Mouse (Mus musculus) myocyte (in vitro differentiated cells): ENCODE measurements around the gene Prss27. TPM values are rescaled to one million over a fixed set of nuclear protein-coding genes. Genes with fewer than 3 reads are reported as not detected.
"Not testable (repeated sequence)": the region's sequence is repeated elsewhere in the genome, so short reads cannot be mapped to it uniquely, and the experiment has no call there.

Experiments
- H3K27me3 ChIP-seq: one replicate; pipeline ENCODE4 v1.6.1; 2011; ENCODE audit not compliant: control insufficient read depth, insufficient read depth, insufficient read length
- H3K36me3 ChIP-seq: one replicate; pipeline ENCODE4 v1.6.1; 2011; ENCODE audit not compliant: control insufficient read depth, insufficient read depth
- H3K4me2 ChIP-seq: one replicate; pipeline ENCODE4 v1.6.1; 2011; ENCODE audit warnings: low read depth, control low read depth
- H3K4me3 ChIP-seq: one replicate; pipeline ENCODE4 v1.5.1; 2011; ENCODE audit warnings: mild to moderate bottlenecking, control low read depth, moderate library complexity
- H3K79me2 ChIP-seq: one replicate; pipeline ENCODE4 v1.6.1; 2011; ENCODE audit not compliant: control insufficient read depth, insufficient read depth
- H3ac ChIP-seq: one replicate; pipeline ENCODE4 v1.6.1; 2011; ENCODE audit not compliant: control insufficient read depth, insufficient read length
- CEBPB ChIP-seq: IDR thresholded peaks from 2 replicates; pipeline ENCODE4 v1.6.1; 2011; ENCODE audit warnings: mild to moderate bottlenecking, moderate library complexity; ENCODE audit not compliant: poor library complexity, insufficient read depth, severe bottlenecking
- E2F4 ChIP-seq: IDR thresholded peaks from one replicate; pipeline ENCODE4 v1.6.1; 2011; ENCODE audit warnings: mild to moderate bottlenecking, control low read depth, moderate library complexity; ENCODE audit not compliant: insufficient read depth
- MAX ChIP-seq: IDR thresholded peaks from one replicate; pipeline ENCODE4 v1.6.1; 2011; ENCODE audit warnings: low read depth, mild to moderate bottlenecking, control low read depth
- MYOD1 ChIP-seq, 3 experiments: IDR thresholded peaks; one replicate each; pipeline ENCODE4 v1.6.1; 2011; ENCODE audit warnings: control low read depth in 2 of 3, low read depth in 2 of 3, mild to moderate bottlenecking in 2 of 3, moderate library complexity in 1 of 3; ENCODE audit not compliant: insufficient read length in 2 of 3, control insufficient read depth in 1 of 3
- MYOG ChIP-seq, 3 experiments: IDR thresholded peaks; one replicate each; pipeline ENCODE4 v1.6.1; 2011; ENCODE audit warnings: control low read depth in 2 of 3, low read depth in 2 of 3, mild to moderate bottlenecking in 2 of 3; ENCODE audit not compliant: insufficient read length in 2 of 3, control insufficient read depth in 1 of 3, insufficient read depth in 1 of 3
- POLR2A ChIP-seq: IDR thresholded peaks from one replicate; pipeline ENCODE4 v1.6.1; 2011; ENCODE audit warnings: low read depth, mild to moderate bottlenecking, control low read depth, moderate library complexity; ENCODE audit not compliant: insufficient read length
- POLR2AphosphoS2 ChIP-seq: IDR thresholded peaks from one replicate; pipeline ENCODE4 v1.6.1; 2011; ENCODE audit warnings: low read depth, control low read depth; ENCODE audit not compliant: insufficient read length
- REST ChIP-seq: IDR thresholded peaks from one replicate; pipeline ENCODE4 v1.6.1; 2011; ENCODE audit warnings: mild to moderate bottlenecking, control low read depth, moderate library complexity; ENCODE audit not compliant: insufficient read depth, insufficient read length
- SRF ChIP-seq: IDR thresholded peaks from one replicate; pipeline ENCODE4 v1.6.1; 2011; ENCODE audit warnings: low read depth; ENCODE audit not compliant: control insufficient read depth, insufficient read length
- TCF12 ChIP-seq: IDR thresholded peaks from one replicate; pipeline ENCODE4 v1.6.1; 2011; ENCODE audit warnings: mild to moderate bottlenecking, control low read depth; ENCODE audit not compliant: poor library complexity, insufficient read depth, severe bottlenecking
- TCF3 ChIP-seq: IDR thresholded peaks from one replicate; pipeline ENCODE4 v1.6.1; 2011; ENCODE audit warnings: low read depth, control low read depth; ENCODE audit not compliant: insufficient read length
- USF1 ChIP-seq: IDR thresholded peaks from one replicate; pipeline ENCODE4 v1.6.1; 2011; ENCODE audit warnings: low read depth, mild to moderate bottlenecking, control low read depth, moderate library complexity
- polyA plus RNA-seq: library from polyadenylated mRNA; unstranded; fragments of >200 nt; fragmentation: generic; extraction: Trizol; gene quantifications from one replicate; pipeline ENCODE4 v1.2.1, GENCODE M21; 2012; ENCODE audit warnings: missing spikeins

Gene Prss27
- polyA plus RNA-seq, 1 experiment, result 0.14 TPM

GRCm38 (mm10) chr17:24086399-24086798, 48.5 kb downstream of the Prss27 start:
- not testable (repeated sequence) for H3K79me2 ChIP-seq, H3ac ChIP-seq, H3K4me3 ChIP-seq, H3K27me3 ChIP-seq, H3K4me2 ChIP-seq
- H3K36me3 ChIP-seq, result peaks cover 35% of the 10 kb centered on the region
- TF ChIP-seq MYOD1 (IDR thresholded peaks at IDR 0.05; ENCODE audit: control insufficient read depth in 1 of 3, insufficient read length in 2 of 3, low read depth in 2 of 3), result peak in 1 of 3 experiments; percentile 29
- TF ChIP-seq MYOG (IDR thresholded peaks at IDR 0.05; ENCODE audit: control insufficient read depth in 1 of 3, insufficient read depth in 1 of 3, insufficient read length in 2 of 3, low read depth in 2 of 3), result peak in 1 of 3 experiments; percentile 34

GRCm38 (mm10) chr17:24090575-24090974, 52.6 kb downstream of the Prss27 start:
- no peak overlapping the region for H3K4me2 ChIP-seq
- no peaks in the 10 kb centered on the region for H3K79me2 ChIP-seq
- no peak overlapping the region for H3ac ChIP-seq
- no peak overlapping the region for H3K4me3 ChIP-seq
- no peaks in the 10 kb centered on the region for H3K27me3 ChIP-seq
- TF ChIP-seq USF1 (no peak), TCF12 (no peak), POLR2AphosphoS2 (no peak), SRF (no peak), REST (no peak), MYOG (IDR thresholded peaks at IDR 0.05; ENCODE audit: control insufficient read depth in 1 of 3, insufficient read depth in 1 of 3, insufficient read length in 2 of 3, low read depth in 2 of 3) (no peak), POLR2A (no peak), TCF3 (no peak), MYOD1 (IDR thresholded peaks at IDR 0.05; ENCODE audit: control insufficient read depth in 1 of 3, insufficient read length in 2 of 3, low read depth in 2 of 3) (no peak), CEBPB (no peak), MAX (no peak), E2F4 (no peak)
- H3K36me3 ChIP-seq, result peaks cover 42% of the 10 kb centered on the region

Other genes with a start within 250 kb of the Prss27 start
- gene Srrm2, start 247.6 kb upstream of the Prss27 start, polyA plus RNA-seq, result 58.2 TPM
- 986 TPM for gene Elob, start 209.0 kb upstream of the Prss27 start, polyA plus RNA-seq
- gene Prss33, start 202.1 kb upstream of the Prss27 start, polyA plus RNA-seq, result not detected
- 0.04 TPM for gene Prss32, start 194.3 kb upstream of the Prss27 start, polyA plus RNA-seq
- gene Prss41, start 194.0 kb upstream of the Prss27 start, polyA plus RNA-seq, result 0.05 TPM
- gene Prss21, start 170.1 kb upstream of the Prss27 start, polyA plus RNA-seq, result not detected
- not detected for gene Dcpp1, start 157.3 kb upstream of the Prss27 start, polyA plus RNA-seq
- gene Dcpp2, start 157.3 kb upstream of the Prss27 start, polyA plus RNA-seq, result not detected
- gene Dcpp3, start 120.7 kb upstream of the Prss27 start, polyA plus RNA-seq, result not detected
- not detected for gene Sbp, start 96.5 kb upstream of the Prss27 start, polyA plus RNA-seq
- gene Sbpl, start 82.9 kb upstream of the Prss27 start, polyA plus RNA-seq, result not detected
- gene Prss30, start 57.6 kb upstream of the Prss27 start, polyA plus RNA-seq, result 0.06 TPM
- gene Prss22, start 40.0 kb upstream of the Prss27 start, polyA plus RNA-seq, result 0.04 TPM
- gene Kctd5, start 35.3 kb downstream of the Prss27 start, polyA plus RNA-seq, result 41.5 TPM
- 10.1 TPM for gene Pdpk1, start 112.8 kb downstream of the Prss27 start, polyA plus RNA-seq
- gene Amdhd2, start 125.6 kb downstream of the Prss27 start, polyA plus RNA-seq, result 29.8 TPM
- gene Atp6v0c, start 131.6 kb downstream of the Prss27 start, polyA plus RNA-seq, result 432 TPM
- gene Tbc1d24, start 167.4 kb downstream of the Prss27 start, polyA plus RNA-seq, result 4.3 TPM
- gene Ntn3, start 171.4 kb downstream of the Prss27 start, polyA plus RNA-seq, result 0.13 TPM
- 3.7 TPM for gene Tedc2, start 182.7 kb downstream of the Prss27 start, polyA plus RNA-seq
- 13.3 TPM for gene Ccnf, start 213.3 kb downstream of the Prss27 start, polyA plus RNA-seq